Mouse (Mus musculus) lung, adult 2 months (tissue): ENCODE measurements around the gene Tmem178.

ENCODE experiments used
- CTCF ChIP-seq: fragments of 200-500 bp; IDR thresholded peaks from 2 replicates; pipeline ENCODE4 v1.5.1; 2011; ENCODE audit warnings: mild to moderate bottlenecking, low read length, control low read depth; ENCODE audit not compliant: insufficient read depth
- POLR2A ChIP-seq: fragments of 200-500 bp; IDR thresholded peaks from 2 replicates; pipeline ENCODE4 v1.6.1; 2011; ENCODE audit warnings: low read depth, mild to moderate bottlenecking, control low read depth, low read length, borderline replicate concordance; ENCODE audit errors: extremely low read depth

DNA sequence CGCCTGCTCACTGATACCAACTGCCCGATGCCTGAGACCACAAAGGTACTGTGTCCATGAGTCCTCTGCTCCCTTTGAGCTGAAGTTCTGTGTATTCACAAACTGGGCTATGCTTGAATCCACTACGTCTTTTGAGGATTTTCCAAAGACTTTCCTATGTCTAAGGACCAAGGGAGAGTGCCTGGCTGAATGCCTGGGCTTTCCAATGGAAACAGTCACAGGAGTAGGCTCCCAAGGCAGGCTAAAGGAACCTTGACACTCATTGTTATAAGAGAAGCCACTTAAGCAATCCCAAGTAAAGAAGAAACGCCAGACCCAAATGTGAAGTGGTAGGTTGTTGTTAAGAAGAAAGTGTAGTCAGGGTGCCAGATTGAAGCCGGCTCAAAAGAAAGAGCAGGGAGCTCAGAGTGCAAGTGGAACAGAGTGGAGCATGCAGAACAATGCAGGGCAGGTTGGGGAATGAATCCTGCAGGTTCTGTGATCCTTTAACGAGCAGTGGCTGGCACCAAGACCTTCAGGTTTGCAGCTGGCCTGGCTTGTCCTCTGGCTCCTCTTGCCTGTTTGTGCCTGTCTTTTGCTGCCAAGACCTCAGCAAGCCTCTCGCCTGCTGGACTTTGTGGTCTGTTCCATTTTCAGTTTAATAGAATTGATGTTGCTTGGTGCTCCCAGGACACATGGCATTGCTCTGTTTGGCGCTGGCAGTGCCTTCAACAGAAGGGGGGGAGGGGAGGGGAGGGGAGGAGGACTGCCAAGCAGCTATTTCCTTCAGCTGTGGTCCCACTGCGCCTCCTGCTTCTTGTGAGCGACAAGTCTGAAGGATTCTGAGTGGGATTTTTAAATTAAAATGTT lies 22.9 kb upstream of the Tmem178 start:
- TF ChIP-seq POLR2A (no peak), CTCF (0 out of 2 replicates have a peak, but pooled peaks have one; percentile 15)
